Mouse (Mus musculus) MEL (cell line): ENCODE data around the gene Gpr137c. TPM values are rescaled to one million over a fixed set of nuclear protein-coding genes. Genes with fewer than 3 reads are reported as not detected.

ENCODE experiments used
- DNase-seq: peaks from one replicate; pipeline ENCODE4 v3.0.0; 2011; ENCODE audit warnings: low read depth, low spot score
- H3K27ac ChIP-seq: 2 replicates; pipeline ENCODE4 v1.5.1; 2012; ENCODE audit warnings: low read depth, mild to moderate bottlenecking, control low read depth, low read length, moderate library complexity; ENCODE audit not compliant: control insufficient read depth
- H3K27me3 ChIP-seq, 2 experiments: fragments of 150-350 bp in 1 of 2; sonication (generic) in 1 of 2; 2 replicates each; pipeline ENCODE4 v1.6.1; 2012; ENCODE audit warnings: low read length in 2 of 2, mild to moderate bottlenecking in 2 of 2, improper control_type of control experiment in 1 of 2, moderate library complexity in 1 of 2; ENCODE audit not compliant: insufficient read depth in 2 of 2, control insufficient read depth in 1 of 2
- H3K36me3 ChIP-seq, 2 experiments: 2 replicates each; pipeline ENCODE4 v1.6.1; 2012 to 2014; ENCODE audit warnings: low read length in 2 of 2, improper control_type of control experiment in 1 of 2, inconsistent platforms in 1 of 2, mild to moderate bottlenecking in 1 of 2; ENCODE audit not compliant: insufficient read depth in 2 of 2, control insufficient read depth in 1 of 2
- H3K4me1 ChIP-seq, 2 experiments: fragments of 150-350 bp in 1 of 2; sonication (generic) in 1 of 2; 2 replicates each; pipeline ENCODE4 v1.6.1; 2012; ENCODE audit warnings: low read length in 2 of 2, improper control_type of control experiment in 1 of 2, mild to moderate bottlenecking in 1 of 2; ENCODE audit not compliant: insufficient read depth in 2 of 2, control insufficient read depth in 1 of 2
- H3K4me3 ChIP-seq, 2 experiments: fragments of 150-350 bp in 1 of 2; sonication (generic) in 1 of 2; 2 replicates each; pipeline ENCODE4 v1.5.1; 2012; ENCODE audit warnings: low read depth in 2 of 2, low read length in 2 of 2, mild to moderate bottlenecking in 2 of 2, moderate library complexity in 2 of 2, control low read depth in 1 of 2, improper control_type of control experiment in 1 of 2; ENCODE audit not compliant: control insufficient read depth in 1 of 2, insufficient read depth in 1 of 2
- H3K79me2 ChIP-seq: 2 replicates; pipeline ENCODE4 v1.6.1; 2012; ENCODE audit warnings: mild to moderate bottlenecking, low read length, moderate library complexity; ENCODE audit not compliant: control insufficient read depth, poor library complexity, insufficient read depth
- H3K9ac ChIP-seq: 2 replicates; pipeline ENCODE4 v1.6.1; 2012; ENCODE audit warnings: low read depth, mild to moderate bottlenecking, control low read depth, low read length, moderate library complexity; ENCODE audit not compliant: control insufficient read depth, poor library complexity, severe bottlenecking
- H3K9me3 ChIP-seq: fragments of 150-350 bp; sonication (generic); replicated peaks from 2 replicates; pipeline ENCODE4 v1.6.1; 2012; ENCODE audit warnings: mild to moderate bottlenecking, low read length, improper control_type of control experiment, moderate library complexity; ENCODE audit not compliant: insufficient read depth
- BHLHE40 ChIP-seq: IDR thresholded peaks from 2 replicates; pipeline ENCODE4 v1.6.1; 2012; ENCODE audit warnings: low read depth, mild to moderate bottlenecking, inconsistent platforms, low read length, improper control_type of control experiment, borderline replicate concordance
- CHD2 ChIP-seq: IDR thresholded peaks from 2 replicates; pipeline ENCODE4 v1.6.1; 2011; ENCODE audit warnings: low read length, improper control_type of control experiment
- CTCF ChIP-seq, 3 experiments: IDR thresholded peaks in 2 of 3; conservative IDR thresholded peaks in 1 of 3; 2 replicates each; pipeline ENCODE4 v1.5.1; 2011 to 2012; ENCODE audit warnings: low read length in 3 of 3, low read depth in 2 of 3, mild to moderate bottlenecking in 2 of 3, improper control_type of control experiment in 1 of 3, inconsistent platforms in 1 of 3, mixed read lengths in 1 of 3, moderate library complexity in 1 of 3; ENCODE audit not compliant: control insufficient read depth in 1 of 3, insufficient read depth in 1 of 3, poor library complexity in 1 of 3, severe bottlenecking in 1 of 3
- E2F4 ChIP-seq: IDR thresholded peaks from 2 replicates; pipeline ENCODE4 v1.6.1; 2011; ENCODE audit warnings: low read depth, low read length, improper control_type of control experiment, borderline replicate concordance
- ELF1 ChIP-seq: IDR thresholded peaks from 2 replicates; pipeline ENCODE4 v1.6.1; 2014; ENCODE audit warnings: low read depth, mild to moderate bottlenecking, inconsistent platforms, low read length, improper control_type of control experiment, moderate library complexity
- GABPA ChIP-seq: IDR thresholded peaks from 2 replicates; pipeline ENCODE4 v1.6.1; 2012; ENCODE audit warnings: low read depth, mild to moderate bottlenecking, inconsistent platforms, low read length, improper control_type of control experiment, moderate library complexity
- GATA1 ChIP-seq: IDR thresholded peaks from 2 replicates; pipeline ENCODE4 v1.6.1; 2011; ENCODE audit warnings: low read depth, low read length, improper control_type of control experiment
- HCFC1 ChIP-seq: IDR thresholded peaks from 2 replicates; pipeline ENCODE4 v1.6.1; 2012; ENCODE audit warnings: low read depth, mild to moderate bottlenecking, inconsistent platforms, low read length, improper control_type of control experiment, moderate library complexity
- MAFK ChIP-seq: IDR thresholded peaks from 2 replicates; pipeline ENCODE4 v1.6.1; 2011; ENCODE audit warnings: low read depth, mild to moderate bottlenecking, low read length, improper control_type of control experiment, borderline replicate concordance
- MAZ ChIP-seq: IDR thresholded peaks from 2 replicates; pipeline ENCODE4 v1.6.1; 2012; ENCODE audit warnings: low read depth, mild to moderate bottlenecking, inconsistent platforms, low read length, improper control_type of control experiment
- NELFE ChIP-seq: IDR thresholded peaks from 2 replicates; pipeline ENCODE4 v1.6.1; 2011; ENCODE audit warnings: low read depth, low read length, improper control_type of control experiment
- NRF1 ChIP-seq: IDR thresholded peaks from 2 replicates; pipeline ENCODE4 v1.6.1; 2014; ENCODE audit warnings: low read depth, mild to moderate bottlenecking, inconsistent platforms, low read length, improper control_type of control experiment, moderate library complexity; ENCODE audit not compliant: poor library complexity, insufficient read depth, severe bottlenecking
- POLR2A ChIP-seq, 2 experiments: IDR thresholded peaks; 2 replicates each; pipeline ENCODE4 v1.6.1; 2011 to 2012; ENCODE audit warnings: low read length in 2 of 2, mild to moderate bottlenecking in 2 of 2, control low read depth in 1 of 2, improper control_type of control experiment in 1 of 2, low read depth in 1 of 2, moderate library complexity in 1 of 2; ENCODE audit not compliant: control insufficient read depth in 1 of 2, insufficient read depth in 1 of 2, poor library complexity in 1 of 2
- POLR2AphosphoS2 ChIP-seq: IDR thresholded peaks from 2 replicates; pipeline ENCODE4 v1.6.1; 2011; ENCODE audit warnings: low read length, improper control_type of control experiment
- POLR2AphosphoS5 ChIP-seq: IDR thresholded peaks from 2 replicates; pipeline ENCODE4 v1.6.1; 2012; ENCODE audit warnings: low read depth, borderline replicate concordance, mild to moderate bottlenecking, inconsistent platforms, low read length, moderate library complexity, mixed read lengths
- RAD21 ChIP-seq: IDR thresholded peaks from 2 replicates; pipeline ENCODE4 v1.6.1; 2011; ENCODE audit warnings: mild to moderate bottlenecking, low read depth, low read length, improper control_type of control experiment
- RCOR1 ChIP-seq: IDR thresholded peaks from 2 replicates; pipeline ENCODE4 v1.6.1; 2012; ENCODE audit warnings: low read depth, mild to moderate bottlenecking, inconsistent platforms, low read length, improper control_type of control experiment
- SMC3 ChIP-seq: IDR thresholded peaks from 2 replicates; pipeline ENCODE4 v1.6.1; 2011; ENCODE audit warnings: low read depth, low read length, improper control_type of control experiment
- TAL1 ChIP-seq: IDR thresholded peaks from 2 replicates; pipeline ENCODE4 v1.6.1; 2012; ENCODE audit warnings: mild to moderate bottlenecking, inconsistent platforms, low read length, moderate library complexity, mixed read lengths
- TBP ChIP-seq: IDR thresholded peaks from 2 replicates; pipeline ENCODE4 v1.8.0; 2011; ENCODE audit warnings: low read depth, low read length, improper control_type of control experiment
- TCF12 ChIP-seq: IDR thresholded peaks from 2 replicates; pipeline ENCODE4 v1.6.1; 2014; ENCODE audit warnings: low read depth, mild to moderate bottlenecking, inconsistent platforms, low read length, improper control_type of control experiment, moderate library complexity
- UBTF ChIP-seq: IDR thresholded peaks from 2 replicates; pipeline ENCODE4 v1.6.1; 2012; ENCODE audit warnings: low read depth, mild to moderate bottlenecking, inconsistent platforms, low read length, improper control_type of control experiment, moderate library complexity, borderline replicate concordance; ENCODE audit not compliant: insufficient read depth
- USF1 ChIP-seq: IDR thresholded peaks from 2 replicates; pipeline ENCODE4 v1.6.1; 2014; ENCODE audit warnings: low read depth, mild to moderate bottlenecking, inconsistent platforms, low read length, improper control_type of control experiment, moderate library complexity
- ZKSCAN1 ChIP-seq: IDR thresholded peaks from 2 replicates; pipeline ENCODE4 v1.6.1; 2012; ENCODE audit warnings: low read depth, mild to moderate bottlenecking, inconsistent platforms, low read length, improper control_type of control experiment, moderate library complexity
- polyA plus RNA-seq, 2 experiments: library from polyadenylated mRNA; stranded (reverse) in 1 of 2; unstranded in 1 of 2; fragments of >175 nt in 1 of 2; fragments of >200 nt in 1 of 2; gene quantifications; 2 replicates each; pipeline versions ENCODE4 v1.2.1 to v1.2.4; 2012; ENCODE audit warnings: low replicate concordance in 2 of 2, low read depth in 1 of 2; ENCODE audit not compliant: insufficient read length in 2 of 2, insufficient read depth in 1 of 2, missing spikeins in 1 of 2
- total RNA-seq: library from RNA; depleted of rRNA; stranded (reverse); fragments of 300-350 nt; gene quantifications from 2 replicates; pipeline ENCODE4 v1.2.3, GENCODE M21; 2012

Gene Gpr137c
- total and polyA plus RNA-seq, 3 experiments, result 0.01 TPM; not detected in 2

- Histone ChIP-seq H3K27ac (no peak overlapping the region), H3K4me3 (no peak overlapping the region), H3K9me3 (no peaks in the 10 kb centered on the region), H3K4me1 (no peaks in the 10 kb centered on the region), H3K36me3 (no peaks in the 10 kb centered on the region), H3K79me2 (no peaks in the 10 kb centered on the region), H3K9ac (no peak overlapping the region), H3K27me3 (peaks cover 0 to 6% of the 10 kb centered on the region in 2 experiments; a peak in 2 of 4 replicates)
- no peak for DNase-seq
- no peak for TF ChIP-seq SMC3
Observed at GRCm38 (mm10) chr14:45220957-45221630, 1.6 kb downstream of the Gpr137c start.

GRCm38 (mm10) chr14:45239042-45239441 is 19.5 kb downstream of the Gpr137c start:
- Histone ChIP-seq H3K79me2 (no peaks in the 10 kb centered on the region), H3K36me3 (no peaks in the 10 kb centered on the region), H3K9ac (no peak overlapping the region), H3K27me3 (peaks cover 2 to 7% of the 10 kb centered on the region in 2 experiments; a peak in 3 of 4 replicates), H3K4me1 (no peaks in the 10 kb centered on the region), H3K4me3 (no peak overlapping the region), H3K9me3 (no peaks in the 10 kb centered on the region), H3K27ac (no peak overlapping the region)
- no peak for DNase-seq
- no peak for TF ChIP-seq TBP
- no peak for TF ChIP-seq TCF12
- TF ChIP-seq RAD21, result no peak
- TF ChIP-seq GABPA, result no peak
- no peak for TF ChIP-seq CHD2
- TF ChIP-seq TAL1, result no peak
- no peak for TF ChIP-seq MAFK
- TF ChIP-seq MAZ, result no peak
- TF ChIP-seq POLR2A (IDR thresholded peaks at IDR 0.05; ENCODE audit: control insufficient read depth in 1 of 2, insufficient read depth in 1 of 2, low read depth in 1 of 2, low read length in 2 of 2, poor library complexity in 1 of 2), result no peak
- no peak for TF ChIP-seq NELFE
- TF ChIP-seq ELF1, result no peak

GRCm38 (mm10) chr14:45241613-45242012 is 22.1 kb downstream of the Gpr137c start:
- Histone ChIP-seq H3K79me2 (no peaks in the 10 kb centered on the region), H3K4me3 (no peak overlapping the region), H3K27ac (no peak overlapping the region), H3K9ac (no peak overlapping the region), H3K27me3 (peaks cover 0 to 5% of the 10 kb centered on the region in 2 experiments; a peak in 2 of 4 replicates), H3K36me3 (no peaks in the 10 kb centered on the region), H3K9me3 (no peaks in the 10 kb centered on the region), H3K4me1 (no peaks in the 10 kb centered on the region)
- peak; percentile 44 for DNase-seq
- TF ChIP-seq POLR2AphosphoS5, result no peak
- no peak for TF ChIP-seq USF1
- no peak for TF ChIP-seq BHLHE40
- TF ChIP-seq NRF1, result no peak
- no peak for TF ChIP-seq MAFK
- TF ChIP-seq HCFC1, result no peak
- TF ChIP-seq POLR2A (IDR thresholded peaks at IDR 0.05; ENCODE audit: control insufficient read depth in 1 of 2, insufficient read depth in 1 of 2, low read depth in 1 of 2, low read length in 2 of 2, poor library complexity in 1 of 2), result no peak
- peak; percentile 27; the same call in 1 of the 2 replicates for TF ChIP-seq SMC3
- peak; percentile 35 for TF ChIP-seq RAD21
- no peak for TF ChIP-seq UBTF
- no peak for TF ChIP-seq ZKSCAN1
- TF ChIP-seq RCOR1, result no peak
- TF ChIP-seq TBP, result no peak
- no peak for TF ChIP-seq TAL1
- no peak for TF ChIP-seq CHD2
- TF ChIP-seq GATA1, result no peak
- TF ChIP-seq CTCF (IDR thresholded peaks at IDR 0.05 in 2 of 3, conservative IDR thresholded peaks at IDR 0.05 in 1 of 3; ENCODE audit: control insufficient read depth in 1 of 3, insufficient read depth in 1 of 3, low read depth in 2 of 3, low read length in 3 of 3, poor library complexity in 1 of 3, severe bottlenecking in 1 of 3), result peak; percentile 37 to 78 (median 51)
- TF ChIP-seq POLR2AphosphoS2, result no peak
- TF ChIP-seq E2F4, result no peak
- TF ChIP-seq TCF12, result no peak
